Mouse (Mus musculus) heart, adult 2 months (tissue): ENCODE data around the gene Naa15. TPM values are rescaled to one million over a fixed set of nuclear protein-coding genes. Genes with fewer than 3 reads are reported as not detected.

Experiments used
- DNase-seq, 2 experiments: peaks; one replicate each; pipeline ENCODE4 v3.0.0; 2021
- H3K27ac ChIP-seq: fragments of 200-600 bp; 2 replicates; pipeline ENCODE4 v1.8.1; 2022
- H3K27me3 ChIP-seq: fragments of 200-500 bp; 2 replicates; pipeline ENCODE4 v1.6.1; 2012; ENCODE audit warnings: mild to moderate bottlenecking, low read length, inconsistent platforms, mixed read lengths; ENCODE audit not compliant: control insufficient read depth, insufficient read depth
- H3K36me3 ChIP-seq: fragments of 200-500 bp; 2 replicates; pipeline ENCODE4 v1.6.1; 2012; ENCODE audit warnings: low read length, inconsistent platforms; ENCODE audit not compliant: control insufficient read depth, insufficient read depth
- H3K4me1 ChIP-seq: fragments of 200-500 bp; 2 replicates; pipeline ENCODE4 v1.6.1; 2011; ENCODE audit warnings: low read length; ENCODE audit not compliant: control insufficient read depth, insufficient read depth
- H3K4me3 ChIP-seq: fragments of 200-600 bp; 2 replicates; pipeline ENCODE4 v1.8.1; 2022
- H3K79me2 ChIP-seq: fragments of 200-500 bp; replicated peaks from 2 replicates; pipeline ENCODE4 v1.6.1; 2012; ENCODE audit warnings: mild to moderate bottlenecking, inconsistent platforms, low read length, moderate library complexity, mixed read lengths; ENCODE audit not compliant: control insufficient read depth, insufficient read depth
- H3K9ac ChIP-seq: fragments of 200-500 bp; 2 replicates; pipeline ENCODE4 v1.6.1; 2012; ENCODE audit warnings: low read depth, mild to moderate bottlenecking, control low read depth, inconsistent platforms, low read length, mixed read lengths
- CTCF ChIP-seq: fragments of 200-600 bp; IDR thresholded peaks from 2 replicates; pipeline ENCODE4 v1.8.1; 2022; ENCODE audit warnings: antibody characterized with exemption, mild to moderate bottlenecking, moderate library complexity
- EP300 ChIP-seq: fragments of 200-500 bp; IDR thresholded peaks from 2 replicates; pipeline ENCODE4 v1.6.1; 2011; ENCODE audit warnings: low read depth, low read length, control low read depth; ENCODE audit not compliant: insufficient read depth
- POLR2A ChIP-seq: fragments of 200-500 bp; IDR thresholded peaks from 2 replicates; pipeline ENCODE4 v1.6.1; 2011; ENCODE audit warnings: mild to moderate bottlenecking, low read depth, low read length, control low read depth; ENCODE audit not compliant: insufficient read depth
- WGBS: fragments of 180-500 bp; shearing (Covaris S2); methylation state at CpG from one replicate; pipeline ENCODE4 v1.1.7; 2018; 5-methylcytosine and 5-hydroxymethylcytosine counted together
- intact Hi-C: fragments of 180-260 bp; cut with DNase I; formaldehyde crosslinking; loops from one replicate; pipeline ENCODE4 v1.15.1; 2025
- polyA plus RNA-seq: library from polyadenylated mRNA; depleted of rRNA; stranded (reverse); fragments of >200 nt; gene quantifications from 2 replicates; pipeline ENCODE4 v1.2.3, GENCODE M21; 2012
- total RNA-seq, 2 experiments: library from RNA; stranded (reverse); gene quantifications; 2 replicates each; pipeline ENCODE4 v1.2.3; 2021

Naa15 gene
- total and polyA plus RNA-seq, 3 experiments, result 4.9 to 55.0 (median 45.9) TPM

- DNase-seq, result no peak
- intact Hi-C loops, result no loop called here
- peak overlapping the region; percentile 68 for H3K4me3 ChIP-seq
- peak overlapping the region; percentile 94 for H3K9ac ChIP-seq
- no peaks in the 10 kb centered on the region for H3K27me3 ChIP-seq
- WGBS, result under 1% methylated on average over 27 of the region's 30 CpGs
- H3K36me3 ChIP-seq, result peaks cover 16% of the 10 kb centered on the region
- H3K27ac ChIP-seq, result peak overlapping the region; percentile 84
- H3K79me2 ChIP-seq, result peaks cover 4% of the 10 kb centered on the region; the same call in 1 of the 2 replicates
- peak; percentile 21; the same call in 1 of the 2 replicates for TF ChIP-seq CTCF
- no peak for TF ChIP-seq EP300
- no peak for TF ChIP-seq POLR2A
- H3K4me1 ChIP-seq, result peaks cover 11% of the 10 kb centered on the region
Observed at GRCm38 (mm10) chr3:51416073-51416363, 1.1 kb downstream of the Naa15 start.

GRCm38 (mm10) chr3:51416364-51417134 is 1.6 kb downstream of the Naa15 start:
- intact Hi-C loops, result no loop called here
- DNase-seq, result peak; percentile 66 to 71
- Histone ChIP-seq H3K9ac (peak overlapping the region; percentile 94), H3K27ac (peak overlapping the region; percentile 84), H3K4me3 (peak overlapping the region; percentile 68), H3K79me2 (peaks cover 7% of the 10 kb centered on the region; the same call in 1 of the 2 replicates), H3K27me3 (no peaks in the 10 kb centered on the region), H3K4me1 (peaks cover 11% of the 10 kb centered on the region), H3K36me3 (peaks cover 16% of the 10 kb centered on the region)
- TF ChIP-seq CTCF (no peak), POLR2A (0 out of 2 replicates have a peak, but pooled peaks have one; percentile 33), EP300 (no peak)
- WGBS, result under 1% methylated on average over 67 of the region's 68 CpGs

GRCm38 (mm10) chr3:51417135-51417458 is 2.1 kb downstream of the Naa15 start:
- TF ChIP-seq POLR2A, result no peak
- TF ChIP-seq EP300, result no peak
- TF ChIP-seq CTCF, result no peak
- 7% methylated on average over 8 of the region's 8 CpGs for WGBS
- Histone ChIP-seq H3K4me1 (peaks cover 11% of the 10 kb centered on the region), H3K79me2 (peaks cover 8% of the 10 kb centered on the region), H3K4me3 (peak overlapping the region; percentile 68), H3K36me3 (peaks cover 16% of the 10 kb centered on the region), H3K27ac (peak overlapping the region; percentile 84), H3K27me3 (no peaks in the 10 kb centered on the region), H3K9ac (peak overlapping the region; percentile 94)
- intact Hi-C loops, result no loop called here
- DNase-seq, result no peak

- H3K27ac ChIP-seq, result peak overlapping the region; percentile 84; the same call in 1 of the 2 replicates
Observed at GRCm38 (mm10) chr3:51417485-51417884, 2.5 kb downstream of the Naa15 start.

GRCm38 (mm10) chr3:51417966-51418365 is 3.0 kb downstream of the Naa15 start:
- no peak for DNase-seq
- no peak overlapping the region for H3K27ac ChIP-seq
- H3K4me3 ChIP-seq, result no peak overlapping the region
- H3K36me3 ChIP-seq, result peaks cover 16% of the 10 kb centered on the region
- intact Hi-C loops, result no loop called here
- peaks cover 11% of the 10 kb centered on the region for H3K4me1 ChIP-seq
- peaks cover 10% of the 10 kb centered on the region for H3K79me2 ChIP-seq
- no peak overlapping the region for H3K9ac ChIP-seq
- no peaks in the 10 kb centered on the region for H3K27me3 ChIP-seq
- WGBS, result 21% methylated on average over 2 of the region's 2 CpGs
- TF ChIP-seq EP300 (no peak), CTCF (no peak), POLR2A (no peak)

More at GRCm38 (mm10) chr3:51417485-51417884, 2.5 kb downstream of the Naa15 start:
- Histone ChIP-seq H3K9ac (no peak overlapping the region), H3K27me3 (no peaks in the 10 kb centered on the region), H3K79me2 (peaks cover 8% of the 10 kb centered on the region), H3K4me1 (peaks cover 11% of the 10 kb centered on the region), H3K36me3 (peaks cover 16% of the 10 kb centered on the region), H3K4me3 (peak overlapping the region; percentile 68)
- DNase-seq, result no peak
- TF ChIP-seq POLR2A, result no peak
- TF ChIP-seq CTCF, result no peak
- TF ChIP-seq EP300, result no peak
- WGBS, result 43% methylated on average over 2 of the region's 2 CpGs
- intact Hi-C loops, result no loop called here

- 64% methylated on average over 3 of the region's 3 CpGs for WGBS
- Histone ChIP-seq H3K4me1 (peaks cover 8% of the 10 kb centered on the region), H3K4me3 (no peak overlapping the region), H3K27me3 (no peaks in the 10 kb centered on the region), H3K36me3 (peaks cover 10% of the 10 kb centered on the region), H3K79me2 (peaks cover 10% of the 10 kb centered on the region), H3K27ac (no peak overlapping the region), H3K9ac (no peak overlapping the region)
- no peak for DNase-seq
- intact Hi-C loops, result no loop called here
- no peak for TF ChIP-seq POLR2A
- TF ChIP-seq CTCF, result no peak
- TF ChIP-seq EP300, result no peak
Observed at GRCm38 (mm10) chr3:51421921-51422320, 7.0 kb downstream of the Naa15 start.
